Mouse (Mus musculus) forebrain, embryonic 13.5 days (tissue): Measurements from ENCODE around the gene Pcgf2. TPM values are rescaled to one million over a fixed set of nuclear protein-coding genes. Genes with fewer than 3 reads are reported as not detected.
A peak's percentile ranks its signal among the peaks of the same experiment; 100 is the strongest.

Experiments
- ATAC-seq: fragments of 200-750 bp; cut with Nextera tagmentation; 2 replicates; pipeline ENCODE4 v1.8.0; 2017
- H3K27ac ChIP-seq: fragments of 300-500 bp; sonication (generic); 2 replicates; pipeline ENCODE4 v1.5.1; 2015; ENCODE audit warnings: inconsistent platforms, mild to moderate bottlenecking, moderate library complexity
- H3K27me3 ChIP-seq: fragments of 300-500 bp; sonication (generic); 2 replicates; pipeline ENCODE4 v1.6.1; 2015; ENCODE audit warnings: mild to moderate bottlenecking, inconsistent platforms
- H3K36me3 ChIP-seq: fragments of 300-500 bp; sonication (generic); 2 replicates; pipeline ENCODE4 v1.6.1; 2015; ENCODE audit warnings: mild to moderate bottlenecking, inconsistent platforms; ENCODE audit not compliant: poor library complexity, severe bottlenecking
- H3K4me1 ChIP-seq: fragments of 300-500 bp; sonication (generic); 2 replicates; pipeline ENCODE4 v1.6.1; 2015; ENCODE audit warnings: inconsistent platforms
- H3K4me2 ChIP-seq: fragments of 300-500 bp; sonication (generic); 2 replicates; pipeline ENCODE4 v1.6.1; 2015; ENCODE audit warnings: inconsistent platforms, mild to moderate bottlenecking, moderate library complexity
- H3K4me3 ChIP-seq: fragments of 300-500 bp; sonication (generic); 2 replicates; pipeline ENCODE4 v1.5.1; 2015; ENCODE audit warnings: mild to moderate bottlenecking, inconsistent platforms
- H3K9ac ChIP-seq: fragments of 300-500 bp; sonication (generic); 2 replicates; pipeline ENCODE4 v1.6.1; 2015; ENCODE audit warnings: mild to moderate bottlenecking, inconsistent platforms
- H3K9me3 ChIP-seq: fragments of 300-500 bp; sonication (generic); replicated peaks from 2 replicates; pipeline ENCODE4 v1.6.1; 2016; ENCODE audit warnings: inconsistent platforms
- WGBS: fragments of 180-500 bp; shearing (Covaris S2); methylation state at CpG from one replicate; pipeline ENCODE4 v1.1.7; 2015; 5-methylcytosine and 5-hydroxymethylcytosine counted together
- polyA plus RNA-seq: library from polyadenylated mRNA; unstranded; fragments of >200 nt; fragmentation: Nextera tagmentation; extraction: Ambion mirVana; gene quantifications from 2 replicates; pipeline ENCODE4 v1.2.1, GENCODE M21; 2015

Pcgf2 gene
- polyA plus RNA-seq, 1 experiment from 2014 or later = 22.9 TPM

DNA sequence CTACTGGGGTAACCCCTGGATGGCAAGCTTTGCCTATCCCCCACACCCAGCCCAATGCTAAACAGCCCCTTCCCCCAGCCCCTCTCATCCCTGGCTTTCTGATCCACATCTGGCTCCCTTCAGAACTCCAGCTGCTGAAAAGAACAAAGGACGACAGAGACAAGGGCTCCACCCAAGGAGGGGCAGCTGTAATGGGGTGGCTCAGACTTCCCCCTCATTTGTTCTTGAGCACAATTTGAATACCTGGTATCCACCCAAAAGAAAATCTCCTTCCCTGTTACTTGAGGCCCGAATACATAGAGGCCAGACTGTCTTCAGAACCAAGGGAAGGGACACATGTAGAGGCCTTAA lies 29.1 kb downstream of the Pcgf2 start:
- Histone ChIP-seq H3K9ac (no peak overlapping the region), H3K27me3 (no peaks in the 10 kb centered on the region), H3K4me3 (no peak overlapping the region), H3K4me1 (peaks cover 32% of the 10 kb centered on the region), H3K27ac (no peak overlapping the region), H3K36me3 (peaks cover 98% of the 10 kb centered on the region), H3K4me2 (no peak overlapping the region), H3K9me3 (no peaks in the 10 kb centered on the region)
- WGBS = 47% methylated on average over 2 of the region's 2 CpGs
- no peak for ATAC-seq

DNA sequence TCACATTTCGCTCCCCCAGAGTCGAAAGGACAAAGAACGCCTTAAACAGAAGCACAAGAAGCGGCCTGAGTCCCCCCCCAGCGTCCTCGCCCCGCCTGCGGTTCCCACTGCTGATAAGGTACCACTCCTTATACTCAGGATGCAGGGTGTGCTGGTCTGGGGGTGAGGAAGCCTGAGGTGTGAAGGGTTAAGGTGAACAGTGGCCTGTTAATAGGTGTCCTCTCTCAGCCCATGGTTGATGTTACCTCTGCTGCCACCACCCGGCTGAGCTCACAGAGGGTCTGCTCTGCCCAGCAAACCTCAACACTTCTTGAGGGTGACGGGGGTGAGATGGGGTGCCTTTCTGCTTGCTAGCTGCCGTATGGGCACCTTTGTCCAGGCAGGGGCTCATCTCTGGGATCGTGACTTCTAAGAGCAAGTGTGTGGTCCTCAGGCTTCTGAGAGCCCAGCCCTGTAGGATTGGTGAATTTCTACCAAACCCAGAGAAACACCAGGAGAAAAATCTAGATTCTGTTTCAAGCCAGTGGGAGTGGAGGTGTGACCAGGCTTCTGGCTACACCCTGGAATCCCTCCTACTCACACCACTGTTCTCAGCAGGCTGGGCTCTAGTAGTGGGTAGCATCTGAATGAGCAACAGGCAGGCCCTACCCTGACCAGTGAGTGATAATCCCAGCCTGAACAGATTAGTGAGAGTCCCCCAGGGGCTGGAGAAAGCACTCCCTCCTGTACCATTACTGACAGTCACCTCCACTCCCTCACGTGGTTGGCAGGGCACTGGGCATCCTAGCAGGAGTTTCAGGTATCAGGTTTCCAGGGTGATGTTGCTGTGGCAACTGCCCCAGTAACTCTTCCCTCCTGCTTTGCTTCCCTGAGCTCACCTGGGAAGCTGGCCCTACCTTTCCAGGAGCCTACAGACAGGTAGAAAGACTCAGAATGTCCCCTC lies 29.8 kb downstream of the Pcgf2 start:
- no peaks in the 10 kb centered on the region for H3K27me3 ChIP-seq
- no peak for ATAC-seq
- H3K4me1 ChIP-seq = peaks cover 29% of the 10 kb centered on the region
- H3K9ac ChIP-seq = no peak overlapping the region
- peaks cover 98% of the 10 kb centered on the region for H3K36me3 ChIP-seq
- peak overlapping the region; percentile 74; the same call in 1 of the 2 replicates for H3K27ac ChIP-seq
- H3K4me3 ChIP-seq = no peak overlapping the region
- peak overlapping the region; percentile 17; the same call in 1 of the 2 replicates for H3K4me2 ChIP-seq
- no peaks in the 10 kb centered on the region for H3K9me3 ChIP-seq
- 62% methylated on average over 13 of the region's 13 CpGs for WGBS

DNA sequence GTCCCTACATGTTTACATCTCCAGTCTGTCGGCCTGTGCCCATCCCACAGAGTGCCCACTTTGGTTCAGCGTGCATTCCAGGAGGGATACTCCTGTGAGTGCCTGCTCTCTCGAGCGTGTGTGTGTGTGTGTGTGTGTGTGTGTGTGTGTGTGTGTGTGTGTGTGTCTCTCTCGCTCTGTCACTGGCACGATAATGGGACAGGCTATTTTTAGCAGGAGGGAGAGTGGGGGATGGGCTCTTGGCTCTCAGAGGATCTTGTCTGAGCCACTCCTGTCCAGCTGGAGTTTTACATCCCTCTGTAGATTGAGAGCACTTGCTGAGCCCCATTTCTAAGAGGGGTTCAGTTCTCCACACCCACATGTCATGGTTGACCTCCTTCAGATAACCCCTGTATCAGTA lies 30.5 kb downstream of the Pcgf2 start:
- Histone ChIP-seq H3K4me2 (peak overlapping the region; percentile 17), H3K4me3 (no peak overlapping the region), H3K9ac (peak overlapping the region; percentile 38), H3K4me1 (peaks cover 35% of the 10 kb centered on the region), H3K9me3 (no peaks in the 10 kb centered on the region), H3K27me3 (no peaks in the 10 kb centered on the region), H3K27ac (peak overlapping the region; percentile 74), H3K36me3 (peaks cover 95% of the 10 kb centered on the region)
- whole genome bisulfite sequencing = 30% methylated on average over 5 of the region's 6 CpGs
- ATAC-seq = no peak

DNA sequence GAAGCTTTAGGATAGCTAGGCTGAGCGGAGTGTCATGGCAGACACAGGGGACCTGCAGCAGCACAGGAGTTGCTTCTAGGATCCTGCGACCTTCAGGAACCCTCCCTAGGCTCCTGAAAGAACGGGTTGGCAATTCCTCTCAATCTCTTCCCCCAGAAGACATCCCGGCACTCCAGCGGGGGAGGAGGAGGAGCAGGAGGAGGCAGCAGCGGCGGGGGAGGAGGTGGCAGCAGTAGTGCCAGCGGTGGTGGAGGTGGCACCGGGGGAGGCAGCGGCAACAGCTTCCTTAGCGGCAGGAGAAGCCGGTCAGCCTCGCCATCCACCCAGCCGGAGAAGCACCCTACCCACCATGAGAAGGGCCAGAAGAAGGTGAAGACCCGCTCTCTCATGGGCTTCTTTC lies 31.0 kb downstream of the Pcgf2 start:
- Histone ChIP-seq H3K36me3 (peaks cover 89% of the 10 kb centered on the region), H3K4me1 (peaks cover 41% of the 10 kb centered on the region), H3K4me2 (peak overlapping the region; percentile 17; the same call in 1 of the 2 replicates), H3K27me3 (no peaks in the 10 kb centered on the region), H3K9ac (peak overlapping the region; percentile 38), H3K9me3 (no peaks in the 10 kb centered on the region), H3K27ac (peak overlapping the region; percentile 74), H3K4me3 (no peak overlapping the region)
- WGBS = 43% methylated on average over 15 of the region's 15 CpGs
- no peak for ATAC-seq

DNA sequence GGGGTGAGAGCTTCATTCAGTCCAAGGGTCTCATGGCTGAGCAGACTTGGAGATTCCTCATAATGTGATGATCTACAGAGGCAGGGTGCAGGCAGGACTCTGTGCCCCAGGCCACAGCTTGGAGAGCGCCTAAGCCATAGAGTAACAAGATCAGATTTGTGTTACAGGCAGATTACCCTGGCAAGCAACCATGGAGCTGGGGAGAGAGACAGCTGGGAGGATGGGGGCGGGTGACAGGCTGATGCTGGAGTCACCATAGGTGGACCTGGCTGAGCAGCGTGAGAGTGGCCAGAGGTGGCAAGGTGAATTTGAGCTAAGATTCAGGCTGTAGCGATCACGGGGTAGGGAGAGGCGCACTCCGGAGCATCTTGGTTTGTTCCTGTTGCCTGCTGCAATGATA lies 32.1 kb downstream of the Pcgf2 start:
- H3K4me2 ChIP-seq = no peak overlapping the region
- no peak for ATAC-seq
- no peaks in the 10 kb centered on the region for H3K9me3 ChIP-seq
- no peak overlapping the region for H3K27ac ChIP-seq
- H3K36me3 ChIP-seq = peaks cover 78% of the 10 kb centered on the region
- WGBS = 90% methylated on average over 7 of the region's 7 CpGs
- H3K9ac ChIP-seq = no peak overlapping the region
- H3K27me3 ChIP-seq = no peaks in the 10 kb centered on the region
- no peak overlapping the region for H3K4me3 ChIP-seq
- peaks cover 44% of the 10 kb centered on the region for H3K4me1 ChIP-seq

DNA sequence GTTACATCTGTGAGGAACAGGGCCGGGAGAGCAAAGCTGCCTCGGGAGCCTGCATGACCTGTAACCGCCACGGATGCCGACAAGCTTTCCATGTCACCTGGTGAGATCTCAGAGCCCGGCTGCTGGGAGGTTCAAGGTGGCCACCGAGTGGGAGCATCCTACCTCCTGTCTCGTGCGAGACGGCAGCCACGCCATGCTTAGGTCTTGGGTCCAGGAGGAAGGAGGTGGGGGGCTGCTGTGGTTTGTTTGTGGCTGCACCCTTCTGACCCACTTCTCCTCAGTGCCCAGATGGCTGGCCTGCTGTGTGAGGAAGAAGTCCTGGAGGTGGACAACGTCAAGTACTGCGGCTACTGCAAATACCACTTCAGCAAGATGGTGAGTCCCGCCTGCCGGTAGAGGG lies 33.5 kb downstream of the Pcgf2 start:
- Histone ChIP-seq H3K9me3 (no peaks in the 10 kb centered on the region), H3K4me2 (no peak overlapping the region), H3K27ac (no peak overlapping the region), H3K4me1 (peaks cover 54% of the 10 kb centered on the region), H3K4me3 (no peak overlapping the region), H3K9ac (no peak overlapping the region), H3K27me3 (peaks cover 9% of the 10 kb centered on the region), H3K36me3 (peaks cover 64% of the 10 kb centered on the region)
- ATAC-seq = no peak
- 90% methylated on average over 15 of the region's 15 CpGs for WGBS

DNA sequence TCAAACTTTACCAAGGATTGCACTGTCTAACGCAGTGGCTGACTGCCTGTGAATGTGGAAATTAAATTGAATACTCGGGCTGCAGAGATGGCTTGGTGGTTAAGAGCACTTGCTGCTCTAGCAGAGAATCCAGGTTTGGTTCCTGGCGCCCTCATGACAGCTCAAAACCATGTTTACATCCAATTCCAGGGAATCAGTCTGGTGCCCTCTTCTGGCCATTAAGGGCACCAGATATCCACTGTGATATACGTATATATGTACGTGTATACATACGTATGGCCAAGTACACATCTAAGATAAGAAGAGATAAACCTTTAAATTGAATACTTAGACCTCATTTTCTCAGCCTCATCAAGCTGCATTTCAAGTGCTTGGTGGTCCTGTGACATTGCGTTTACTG lies 34.1 kb downstream of the Pcgf2 start:
- Histone ChIP-seq H3K4me3 (0 out of 2 replicates have a peak overlapping the region, but pooled peaks have one; percentile 1), H3K9me3 (no peaks in the 10 kb centered on the region), H3K4me1 (peaks cover 60% of the 10 kb centered on the region), H3K27me3 (peaks cover 15% of the 10 kb centered on the region), H3K4me2 (no peak overlapping the region), H3K9ac (no peak overlapping the region), H3K27ac (no peak overlapping the region), H3K36me3 (peaks cover 58% of the 10 kb centered on the region)
- ATAC-seq = no peak
- 91% methylated on average over 7 of the region's 7 CpGs for WGBS

DNA sequence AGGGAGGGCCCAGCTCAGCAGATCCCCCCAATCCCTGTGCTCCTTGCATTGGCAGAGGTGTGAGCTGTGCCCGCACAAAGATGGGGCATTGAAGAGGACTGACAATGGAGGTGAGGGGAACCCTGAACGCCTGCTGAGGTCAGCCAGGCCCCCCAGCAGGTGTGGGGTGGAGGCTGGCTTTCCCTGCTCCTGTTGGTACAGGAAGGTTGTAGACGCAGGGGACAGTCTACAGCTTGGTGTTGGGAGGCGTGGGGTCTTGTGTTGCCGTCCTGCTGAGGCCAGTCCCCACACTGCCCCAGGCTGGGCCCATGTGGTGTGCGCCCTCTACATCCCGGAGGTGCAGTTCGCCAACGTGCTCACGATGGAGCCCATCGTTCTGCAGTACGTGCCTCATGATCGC lies 34.9 kb downstream of the Pcgf2 start:
- H3K4me1 ChIP-seq = peaks cover 61% of the 10 kb centered on the region
- 85% methylated on average over 13 of the region's 13 CpGs for WGBS
- H3K27me3 ChIP-seq = peaks cover 22% of the 10 kb centered on the region
- no peaks in the 10 kb centered on the region for H3K9me3 ChIP-seq
- no peak overlapping the region for H3K27ac ChIP-seq
- no peak for ATAC-seq
- H3K36me3 ChIP-seq = peaks cover 51% of the 10 kb centered on the region
- H3K4me3 ChIP-seq = peak overlapping the region; percentile 90
- peak overlapping the region; percentile 82 for H3K4me2 ChIP-seq
- peak overlapping the region; percentile 43; the same call in 1 of the 2 replicates for H3K9ac ChIP-seq

DNA sequence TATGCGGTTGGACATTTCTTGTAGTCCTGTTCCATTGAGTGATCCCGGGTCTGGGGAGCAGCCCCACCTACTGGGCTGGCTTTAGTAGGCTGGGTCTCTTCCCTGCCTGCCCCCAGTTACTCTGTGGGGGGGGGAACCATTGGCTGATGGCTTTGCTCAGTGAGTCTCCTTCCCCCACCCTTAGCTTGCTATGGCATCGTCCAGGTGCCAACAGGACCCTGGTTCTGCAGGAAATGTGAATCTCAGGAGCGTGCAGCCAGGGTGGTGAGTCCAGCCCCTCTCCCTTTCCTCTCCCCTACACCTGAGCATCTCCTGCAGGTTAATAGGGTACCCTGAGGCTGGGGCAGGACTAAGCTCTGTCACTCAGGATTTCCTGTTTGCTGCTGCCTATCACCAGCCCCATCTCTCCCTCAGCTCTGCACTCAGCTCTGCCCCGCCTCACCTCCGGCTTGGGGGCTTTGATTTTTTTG lies 35.5 kb downstream of the Pcgf2 start:
- Histone ChIP-seq H3K27ac (no peak overlapping the region; the same call in 1 of the 2 replicates), H3K4me1 (peaks cover 56% of the 10 kb centered on the region), H3K9ac (peak overlapping the region; percentile 91)

DNA sequence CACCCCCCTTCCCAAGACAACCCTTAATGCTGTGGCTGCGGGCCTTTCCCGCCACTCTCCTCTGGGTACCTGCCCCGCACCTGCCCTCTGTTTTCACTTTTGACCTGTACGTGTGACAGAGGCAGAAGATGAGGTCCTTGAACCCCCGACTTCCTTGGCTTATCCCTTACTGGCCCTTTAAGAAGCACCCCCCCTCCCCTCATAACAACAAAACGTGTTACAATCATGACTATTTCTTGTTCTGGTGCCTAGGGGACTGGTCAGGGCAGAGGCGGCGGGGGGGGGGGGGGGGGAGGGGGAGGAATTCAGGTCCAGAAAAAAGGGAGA lies 36.0 kb downstream of the Pcgf2 start:
- Histone ChIP-seq H3K36me3 (peaks cover 39% of the 10 kb centered on the region), H3K9ac (peak overlapping the region; percentile 91), H3K9me3 (no peaks in the 10 kb centered on the region), H3K4me1 (peaks cover 56% of the 10 kb centered on the region), H3K27me3 (peaks cover 22% of the 10 kb centered on the region), H3K4me2 (peak overlapping the region; percentile 82), H3K27ac (peak overlapping the region; percentile 84; the same call in 1 of the 2 replicates), H3K4me3 (peak overlapping the region; percentile 90)
- 0% methylated on average over 7 of the region's 8 CpGs for WGBS
- ATAC-seq = no peak

More for the DNA sequence above, 35.5 kb downstream of the Pcgf2 start:
- no peak for ATAC-seq
- 22% methylated on average over 6 of the region's 6 CpGs for WGBS
- Histone ChIP-seq H3K4me3 (peak overlapping the region; percentile 90), H3K36me3 (peaks cover 44% of the 10 kb centered on the region), H3K9me3 (no peaks in the 10 kb centered on the region), H3K27me3 (peaks cover 22% of the 10 kb centered on the region), H3K4me2 (peak overlapping the region; percentile 82)

DNA sequence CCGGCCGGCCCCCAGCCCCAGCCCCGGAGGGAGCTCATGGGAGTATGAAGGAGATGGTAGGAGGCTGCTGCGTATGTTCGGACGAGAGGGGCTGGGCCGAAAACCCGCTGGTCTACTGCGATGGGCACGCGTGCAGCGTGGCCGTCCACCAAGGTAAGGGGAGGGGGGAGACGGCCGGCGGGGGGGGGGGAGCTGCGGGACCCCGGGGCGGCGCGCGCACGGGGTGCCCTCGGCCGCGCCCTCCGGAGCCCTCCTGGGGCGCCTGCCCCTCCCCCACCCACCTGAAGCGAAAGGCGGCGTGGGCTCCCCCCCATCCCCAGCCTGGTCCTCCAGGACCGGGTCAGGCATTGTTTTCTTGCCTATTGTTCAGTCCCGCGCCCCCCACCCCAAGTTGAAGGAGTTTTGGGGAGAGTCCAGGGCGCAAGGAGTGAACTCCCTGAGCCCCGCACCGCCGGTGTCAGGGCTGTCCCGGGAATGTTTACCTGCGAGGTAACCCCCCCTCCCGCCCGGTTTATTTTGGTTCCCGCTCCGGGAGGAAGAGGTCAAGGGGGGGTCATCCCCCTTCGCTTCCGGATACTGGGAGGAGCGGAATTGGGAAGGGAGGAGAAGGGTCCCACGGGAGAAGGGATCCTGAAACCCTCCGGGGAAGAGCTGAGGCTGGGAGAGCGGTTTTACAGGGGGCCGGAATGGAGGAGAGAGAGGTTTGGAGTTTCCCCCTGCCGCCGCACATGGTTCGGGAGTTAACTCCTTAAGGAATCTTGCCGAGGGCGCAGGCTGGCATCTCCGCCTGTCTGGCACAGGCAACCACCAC lies 36.6 kb downstream of the Pcgf2 start:
- WGBS = under 1% methylated on average over 29 of the region's 57 CpGs

More for the DNA sequence above, 36.6 kb downstream of the Pcgf2 start:
- H3K4me3 ChIP-seq = peak overlapping the region; percentile 90
- H3K36me3 ChIP-seq = peaks cover 34% of the 10 kb centered on the region
- H3K4me2 ChIP-seq = peak overlapping the region; percentile 82
- peak overlapping the region; percentile 91 for H3K9ac ChIP-seq
- peaks cover 22% of the 10 kb centered on the region for H3K27me3 ChIP-seq
- H3K4me1 ChIP-seq = peaks cover 53% of the 10 kb centered on the region
- ATAC-seq = no peak
- H3K27ac ChIP-seq = peak overlapping the region; percentile 84
- no peaks in the 10 kb centered on the region for H3K9me3 ChIP-seq
